ENCODE assay signal across 9 mouse cellular contexts in the genomic region with DNA sequence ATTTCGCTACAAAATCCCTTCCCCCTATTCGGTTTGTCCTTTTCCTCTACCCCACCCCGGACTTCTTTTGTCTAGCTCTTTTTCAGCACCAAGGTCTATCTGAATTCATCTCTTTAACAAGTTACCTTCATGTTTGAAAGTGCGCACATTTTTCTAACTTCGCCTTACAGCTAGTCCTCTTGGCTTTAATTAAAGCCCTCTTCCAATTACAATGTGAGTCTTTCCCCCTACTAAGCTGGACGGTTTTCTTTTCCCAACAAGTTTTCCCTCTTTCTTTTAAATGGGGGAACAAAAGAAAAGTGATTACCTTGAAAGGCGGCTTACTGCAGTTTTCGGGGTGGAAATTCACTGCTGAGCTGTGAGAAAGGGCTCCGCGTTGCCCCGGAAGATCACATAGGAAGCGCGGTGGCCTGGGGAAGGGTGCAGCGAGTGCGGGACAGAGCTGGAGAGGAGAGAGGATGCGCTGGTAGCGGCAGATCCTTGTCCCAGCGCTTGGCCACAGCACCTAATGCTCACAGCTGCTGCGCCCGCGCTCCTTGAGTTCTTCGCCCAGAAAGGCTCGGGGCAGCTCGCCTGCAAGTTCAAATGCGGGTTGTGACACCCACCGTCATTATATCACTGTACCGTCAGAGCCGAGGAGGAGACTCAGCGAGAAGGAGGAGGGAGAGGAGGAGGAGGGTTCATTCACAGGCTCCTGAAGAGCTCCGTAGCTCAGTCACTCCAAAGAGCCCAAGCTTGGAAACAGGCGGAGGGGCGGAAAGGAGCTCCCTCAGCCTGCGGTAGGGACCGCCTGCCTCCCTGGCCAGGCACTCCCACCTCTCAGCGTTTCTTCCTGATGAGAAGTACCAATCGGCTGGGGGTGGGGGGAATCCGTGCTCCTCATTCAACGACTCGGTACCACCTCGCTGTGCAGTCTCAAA. TPM values are rescaled to one million over a fixed set of nuclear protein-coding genes. Genes with fewer than 3 reads are reported as not detected.
A peak's percentile ranks its signal among the peaks of the same experiment; 100 is the strongest.
DNase-seq lines count a peak whose midpoint lies in the region; ATAC-seq lines count a peak whose summit lies in the region.
"Had no signal": no experiment of that assay in that cellular context is flagged by ENCODE, and none has a peak within 500 bp of the region (broad histone marks: within the 10 kb centered on the region; RNA-seq: fewer than 3 reads in every experiment).

Gene Vcan, minus strand, starts transcription at position 744 of the 920 bp plus-strand sequence.

- H3K27me3 ChIP-seq in forebrain, embryonic 10.5 days (ENCODE audit: poor library complexity, severe bottlenecking), result peaks cover 10% of the 10 kb centered on the region; the same call in 1 of the 2 replicates
- H3K27me3 ChIP-seq in heart, embryonic 14.5 days (ENCODE audit: control insufficient read depth, insufficient read depth, low read length), result no peaks in the 10 kb centered on the region
- H3K27me3 ChIP-seq in lung, embryonic 16.5 days (ENCODE audit: control insufficient read depth, insufficient read depth, low read depth, low read length), result no peaks in the 10 kb centered on the region

- peak; percentile 37 for ATAC-seq in heart, embryonic 14.5 days (ENCODE audit: insufficient number of reproducible peaks, insufficient read depth, low FRiP score, low read depth)
- peak; percentile 50 for ATAC-seq in lung, embryonic 16.5 days (ENCODE audit: low read depth)

- WGBS in forebrain, embryonic 10.5 days, result under 1% methylated on average over 39 of the region's 40 CpGs
- WGBS in heart, embryonic 14.5 days, result under 1% methylated on average over 36 of the region's 40 CpGs
- WGBS in lung, embryonic 16.5 days, result under 1% methylated on average over 40 of the region's 40 CpGs

- H3K4me2 ChIP-seq in heart, embryonic 14.5 days (ENCODE audit: low read length), result peak within 1 kb of the TSS; percentile 91
- peak within 1 kb of the TSS; percentile 87 for H3K4me2 ChIP-seq in lung, embryonic 16.5 days (ENCODE audit: low read depth, low read length)

- peaks cover 66% of the 10 kb centered on the region for H3K4me1 ChIP-seq in forebrain, embryonic 10.5 days
- peaks cover 2 to 25% of the 10 kb centered on the region in 2 experiments for H3K4me1 ChIP-seq in heart, embryonic 14.5 days (ENCODE audit: control insufficient read depth in 2 of 2, insufficient read depth in 2 of 2, low read length in 2 of 2)
- peaks cover 5% of the 10 kb centered on the region for H3K4me1 ChIP-seq in lung, embryonic 16.5 days (replicated peaks; ENCODE audit: control insufficient read depth, insufficient read depth, low read length)

- no peaks in the 10 kb centered on the region for H3K36me3 ChIP-seq in forebrain, embryonic 10.5 days (replicated peaks)
- no peaks in the 10 kb centered on the region for H3K36me3 ChIP-seq in heart, embryonic 14.5 days (ENCODE audit: control insufficient read depth, insufficient read depth, low read length)
- no peaks in the 10 kb centered on the region for H3K36me3 ChIP-seq in lung, embryonic 16.5 days (ENCODE audit: control insufficient read depth, insufficient read depth, low read length)

- peak within 1 kb of the TSS; percentile 91 for H3K9ac ChIP-seq in heart, embryonic 14.5 days (ENCODE audit: low read length)
- peak within 1 kb of the TSS; percentile 80 for H3K9ac ChIP-seq in lung, embryonic 16.5 days (ENCODE audit: low read length)

- peak; percentile 13 for DNase-seq in CD4-positive helper T cell, adult 2 months (ENCODE audit: low read depth, low spot score)
- DNase-seq in adrenal gland, adult 2 months, result peak; percentile 19
- peak; percentile 79 for DNase-seq in forebrain, embryonic 10.5 days (ENCODE audit: extremely low spot score, low spot score)
- peak; percentile 62 to 74 for DNase-seq in kidney, postnatal 4 days
- DNase-seq in ovary, postnatal 14 days (ENCODE audit: low spot score), result peak; percentile 17
- DNase-seq in spleen, postnatal 36 days (ENCODE audit: low spot score in 2 of 2), result no peak

- no peaks in the 10 kb centered on the region for H3K9me3 ChIP-seq in forebrain, embryonic 10.5 days
- no peaks in the 10 kb centered on the region for H3K9me3 ChIP-seq in heart, embryonic 14.5 days (ENCODE audit: control insufficient read depth, low read length)
- no peaks in the 10 kb centered on the region for H3K9me3 ChIP-seq in lung, embryonic 16.5 days (ENCODE audit: control insufficient read depth, low read length)

- H3K4me3 ChIP-seq in forebrain, embryonic 10.5 days, result peak within 1 kb of the TSS; percentile 74
- H3K4me3 ChIP-seq in heart, embryonic 14.5 days (ENCODE audit: control insufficient read depth in 1 of 2, insufficient read depth in 1 of 2, low read depth in 1 of 2, low read length in 2 of 2), result peak within 1 kb of the TSS; percentile 65 to 77
- H3K4me3 ChIP-seq in lung, embryonic 16.5 days (ENCODE audit: low read length), result peak within 1 kb of the TSS; percentile 70

- H3K27ac ChIP-seq in forebrain, embryonic 10.5 days, result peak within 1 kb of the TSS; percentile 95
- H3K27ac ChIP-seq in heart, embryonic 14.5 days (replicated peaks in 1 of 2; ENCODE audit: control insufficient read depth in 1 of 2, insufficient read depth in 1 of 2, low read depth in 2 of 2, low read length in 2 of 2), result peak within 1 kb of the TSS; percentile 93 to 94
- peak within 1 kb of the TSS; percentile 87 for H3K27ac ChIP-seq in lung, embryonic 16.5 days (ENCODE audit: low read length)

RNA-seq across cellular contexts. Expression of gene Vcan, which starts in this region (rescaled TPM):
- 1 to 10 TPM; 2.7 to 3.2 TPM for total RNA-seq in adrenal gland, adult 2 months (2021)
- polyA plus RNA-seq in adrenal gland, adult 2 months (2012; rRNA removed), result 0.88 and 1.4 TPM in 2 replicates
- polyA plus RNA-seq in forebrain, embryonic 10.5 days (2016; fragmentation: Nextera tagmentation; extraction: Ambion mirVana), result 27.3 and 38.5 TPM in 2 replicates
- 71.8 and 73.0 TPM in 2 replicates for polyA plus RNA-seq in heart, embryonic 14.5 days (2014; fragmentation: Nextera tagmentation; extraction: Ambion mirVana)
- 42.9 and 46.4 TPM in 2 replicates for polyA plus RNA-seq in lung, embryonic 16.5 days (2015; fragmentation: Nextera tagmentation; extraction: Ambion mirVana)
- polyA plus RNA-seq: erythroblast, embryonic 14.5 days had no signal

Comparison
In these comparisons a context has a peak if more than half of its experiments do, and no peak if none do; other contexts are left out.
1. RNA of gene Vcan (polyA plus RNA-seq): 71.8 to 73.0 TPM in heart, embryonic 14.5 days, 42.9 to 46.4 TPM in lung, embryonic 16.5 days and 27.3 to 38.5 TPM in forebrain, embryonic 10.5 days; 0.88 to 1.4 TPM in adrenal gland, adult 2 months; every median in the first group is over 10 times any median in the second.
2. DNase-seq: peak in CD4-positive helper T cell, adult 2 months (single experiment), adrenal gland, adult 2 months (single experiment), forebrain, embryonic 10.5 days (single experiment), kidney, postnatal 4 days (2 of 2) and ovary, postnatal 14 days (single experiment); none in spleen, postnatal 36 days (0 of 2).
3. Peak in every context shown above with its lines, with median percentiles within 50 percentile points of each other: H3K27ac ChIP-seq and H3K4me3 ChIP-seq.